Mouse (Mus musculus) spleen, adult 2 months (tissue): ENCODE measurements around the gene Spr.

ENCODE experiments used
- CTCF ChIP-seq: fragments of 200-500 bp; IDR thresholded peaks from 2 replicates; pipeline ENCODE4 v1.5.1; 2011; ENCODE audit warnings: mild to moderate bottlenecking, inconsistent platforms; ENCODE audit not compliant: insufficient read depth, insufficient read length, insufficient replicate concordance; ENCODE audit errors: extremely low read depth
- POLR2A ChIP-seq: fragments of 200-500 bp; IDR thresholded peaks from 2 replicates; pipeline ENCODE4 v1.6.1; 2011; ENCODE audit warnings: low read depth, low read length, inconsistent platforms

GRCm38 (mm10) chr6:85179569-85179968, 42.0 kb upstream of the Spr start:
- TF ChIP-seq CTCF (no peak), POLR2A (no peak)
